Mouse (Mus musculus): ENCODE data around the gene Igfbp7.

The Igfbp7 gene

GRCm38 (mm10) chr5:77405455-77406057 lies 2.3 kb downstream of the Igfbp7 start:
- no peak for DNase-seq (ENCODE audit: low spot score)

- DNase-seq (ENCODE audit: low spot score): no peak
Measured at GRCm38 (mm10) chr5:77404941-77405340, 2.9 kb downstream of the Igfbp7 start.

- no peak for DNase-seq (ENCODE audit: low spot score)
Measured at GRCm38 (mm10) chr5:77402901-77403300, 4.9 kb downstream of the Igfbp7 start.

- DNase-seq (ENCODE audit: low spot score): no peak
Measured at GRCm38 (mm10) chr5:77402137-77402536, 5.7 kb downstream of the Igfbp7 start.

GRCm38 (mm10) chr5:77400823-77401222 lies 7.0 kb downstream of the Igfbp7 start:
- peak; percentile 64 for DNase-seq (ENCODE audit: low spot score)

GRCm38 (mm10) chr5:77400151-77400550 lies 7.7 kb downstream of the Igfbp7 start:
- DNase-seq (ENCODE audit: low spot score): peak; percentile 30

- no peak for DNase-seq (ENCODE audit: low spot score)
Measured at GRCm38 (mm10) chr5:77399076-77399475, 8.8 kb downstream of the Igfbp7 start.

GRCm38 (mm10) chr5:77398285-77399057 lies 9.4 kb downstream of the Igfbp7 start:
- no peak for DNase-seq (ENCODE audit: low spot score)

- no peak for DNase-seq (ENCODE audit: low spot score)
Measured at GRCm38 (mm10) chr5:77393990-77394618, 13.7 kb downstream of the Igfbp7 start.

- no peak for DNase-seq (ENCODE audit: low spot score)
Measured at GRCm38 (mm10) chr5:77393094-77393619, 14.7 kb downstream of the Igfbp7 start.

- DNase-seq (ENCODE audit: low spot score): no peak
Measured at GRCm38 (mm10) chr5:77390272-77390671, 17.6 kb downstream of the Igfbp7 start.

GRCm38 (mm10) chr5:77388359-77388758 lies 19.5 kb downstream of the Igfbp7 start:
- DNase-seq (ENCODE audit: low spot score): no peak

- no peak for DNase-seq (ENCODE audit: low spot score)
Measured at GRCm38 (mm10) chr5:77387414-77387704, 20.5 kb downstream of the Igfbp7 start.

- no peak for DNase-seq (ENCODE audit: low spot score)
Measured at GRCm38 (mm10) chr5:77386596-77387413, 21.0 kb downstream of the Igfbp7 start.

- DNase-seq (ENCODE audit: low spot score): no peak
Measured at GRCm38 (mm10) chr5:77385900-77386595, 21.8 kb downstream of the Igfbp7 start.

- DNase-seq (ENCODE audit: low spot score): no peak
Measured at GRCm38 (mm10) chr5:77385221-77385620, 22.6 kb downstream of the Igfbp7 start.

GRCm38 (mm10) chr5:77384724-77385123 lies 23.1 kb downstream of the Igfbp7 start:
- DNase-seq (ENCODE audit: low spot score): no peak

GRCm38 (mm10) chr5:77383799-77384554 lies 23.9 kb downstream of the Igfbp7 start:
- DNase-seq (ENCODE audit: low spot score): no peak

GRCm38 (mm10) chr5:77381686-77382085 lies 26.2 kb downstream of the Igfbp7 start:
- no peak for DNase-seq (ENCODE audit: low spot score)

GRCm38 (mm10) chr5:77381283-77381682 lies 26.6 kb downstream of the Igfbp7 start:
- no peak for DNase-seq (ENCODE audit: low spot score)
